Mouse (Mus musculus) lung, postnatal 0 days (tissue): ENCODE results near the gene Atp1b2.

Experiments
- CTCF ChIP-seq: IDR thresholded peaks from 2 replicates; pipeline ENCODE4 v1.5.1; 2016; ENCODE audit warnings: antibody characterized with exemption, mild to moderate bottlenecking
- EP300 ChIP-seq: IDR thresholded peaks from 2 replicates; pipeline ENCODE4 v1.6.1; 2016; ENCODE audit warnings: antibody characterized with exemption, mild to moderate bottlenecking, control low read depth

DNA sequence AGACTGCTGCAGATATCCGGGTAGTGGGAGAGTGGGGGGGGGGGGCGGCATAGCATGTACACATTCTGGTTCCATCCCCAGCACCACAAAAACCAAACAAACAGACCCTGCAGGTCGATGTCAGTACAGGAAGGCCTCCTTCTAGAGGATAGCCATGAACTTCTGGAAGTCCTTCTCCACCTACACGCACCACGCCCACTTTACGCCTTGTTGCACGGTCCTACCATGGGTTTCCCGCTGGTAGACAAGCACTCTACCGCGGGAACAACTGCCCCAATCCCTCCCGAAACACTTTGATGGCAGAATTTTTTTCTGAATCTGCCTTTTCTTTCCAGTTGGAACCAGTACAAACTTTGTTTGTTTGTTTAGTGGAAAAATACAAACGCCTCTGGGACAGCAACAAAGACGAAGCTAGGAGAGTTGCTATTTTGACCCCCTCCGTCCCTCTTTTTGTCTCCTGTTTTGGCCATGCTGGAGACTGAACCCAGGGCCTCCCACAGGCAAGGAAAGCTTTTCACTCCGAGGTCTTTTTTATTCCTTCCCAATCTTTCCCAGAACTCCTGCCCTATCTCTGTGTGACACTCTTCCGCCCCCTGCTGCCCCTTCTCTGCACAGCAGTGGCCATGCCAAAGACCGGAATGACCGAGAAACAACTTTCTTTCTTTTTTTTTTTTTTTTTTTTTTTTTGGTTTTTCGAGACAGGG lies 8.0 kb upstream of the Atp1b2 start:
- TF ChIP-seq CTCF: peak; percentile 86
- no peak for TF ChIP-seq EP300
